Mouse (Mus musculus): ENCODE data around the gene Sgf29. TPM values are rescaled to one million over a fixed set of nuclear protein-coding genes. Genes with fewer than 3 reads are reported as not detected.
A peak's percentile ranks its signal among the peaks of the same experiment; 100 is the strongest.
"Not testable (repeated sequence)": the region's sequence is repeated elsewhere in the genome, so short reads cannot be mapped to it uniquely, and the experiment has no call there.

The Sgf29 gene
- polyA plus RNA-seq, 1 experiment from 2014 or later = 54.9 TPM

DNA sequence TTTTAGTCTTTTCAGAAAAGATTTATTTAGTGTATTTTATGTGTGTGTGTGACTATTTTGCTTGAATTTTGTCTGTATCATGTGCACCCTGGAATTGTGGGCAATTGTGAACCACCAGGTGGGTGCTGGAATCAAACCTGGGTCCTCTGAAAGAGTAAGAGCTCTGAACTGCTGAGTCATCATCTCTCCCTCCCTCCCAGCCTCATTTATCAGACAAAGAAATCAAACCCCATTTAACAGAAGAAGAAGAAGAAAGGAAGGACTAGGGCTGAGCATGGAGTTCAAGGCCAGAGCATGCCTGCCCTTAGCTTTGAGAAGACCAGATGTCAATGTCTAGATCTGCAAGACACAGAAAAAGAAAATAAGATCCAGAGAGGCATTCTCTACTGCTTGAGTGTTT, 13.7 kb upstream of the Sgf29 start:
- H3K27ac ChIP-seq (ENCODE audit: low read depth, low read length) = no peak overlapping the region
- no peak overlapping the region for H3K4me2 ChIP-seq (ENCODE audit: low read length)
- no peak overlapping the region for H3K4me3 ChIP-seq (ENCODE audit: low read length)
- no peaks in the 10 kb centered on the region for H3K4me1 ChIP-seq (ENCODE audit: control insufficient read depth, insufficient read depth, low read depth, low read length)
- no peaks in the 10 kb centered on the region for H3K27me3 ChIP-seq (replicated peaks; ENCODE audit: control insufficient read depth, insufficient read depth, low read length)
- no peaks in the 10 kb centered on the region for H3K9me3 ChIP-seq (ENCODE audit: control insufficient read depth, low read length)
- H3K36me3 ChIP-seq (ENCODE audit: control insufficient read depth, insufficient read depth, low read length) = no peaks in the 10 kb centered on the region
- no peak overlapping the region for H3K9ac ChIP-seq (ENCODE audit: low read depth, low read length)
- ATAC-seq = no peak

- Histone ChIP-seq H3K27me3 (replicated peaks; ENCODE audit: control insufficient read depth, insufficient read depth, low read length) (no peaks in the 10 kb centered on the region), H3K27ac (ENCODE audit: low read depth, low read length) (no peak overlapping the region), H3K9me3 (ENCODE audit: control insufficient read depth, low read length) (no peaks in the 10 kb centered on the region), H3K4me3 (ENCODE audit: low read length) (no peak overlapping the region), H3K9ac (ENCODE audit: low read depth, low read length) (no peak overlapping the region), H3K36me3 (ENCODE audit: control insufficient read depth, insufficient read depth, low read length) (no peaks in the 10 kb centered on the region), H3K4me1 (ENCODE audit: control insufficient read depth, insufficient read depth, low read depth, low read length) (no peaks in the 10 kb centered on the region), H3K4me2 (ENCODE audit: low read length) (no peak overlapping the region)
- WGBS = 20% methylated on average over 4 of the region's 4 CpGs
- ATAC-seq = no peak
These were observed 12.2 kb upstream of the Sgf29 start for GRCm38 (mm10) chr7:126636733-126637520.

DNA sequence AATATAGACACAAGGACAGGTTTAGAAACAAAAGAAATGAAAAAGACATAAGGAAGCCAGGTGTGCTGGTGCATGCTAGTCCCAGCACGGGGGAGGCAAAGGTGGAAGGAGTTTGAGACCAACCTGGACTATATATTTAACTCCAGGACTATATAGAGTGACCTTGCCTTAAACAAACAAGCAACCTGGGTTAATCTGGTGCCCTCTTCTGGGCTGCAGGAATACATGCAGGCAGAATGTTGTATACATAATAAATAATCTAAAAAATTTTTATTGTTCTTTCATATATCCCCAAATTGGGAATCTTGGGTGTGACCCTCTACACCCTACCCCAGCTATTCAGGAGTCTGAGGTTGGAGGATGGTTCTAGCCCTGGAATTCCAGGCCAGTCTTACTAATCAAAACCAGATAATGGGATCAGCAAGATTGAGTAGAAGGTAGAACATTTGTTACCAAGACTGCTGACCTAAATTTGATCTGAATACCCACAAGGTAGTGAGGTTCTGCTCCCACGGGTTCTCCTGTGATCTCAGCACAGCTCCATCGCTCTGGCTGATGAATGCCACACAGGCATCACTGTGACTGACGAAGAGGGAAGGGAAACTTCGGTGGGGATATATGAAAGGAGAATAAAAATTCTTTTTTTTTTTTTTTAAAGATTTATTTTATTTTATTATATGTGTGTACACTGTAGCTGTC, 6.4 kb upstream of the Sgf29 start:
- Histone ChIP-seq H3K27ac (ENCODE audit: low read depth, low read length) (no peak overlapping the region), H3K36me3 (ENCODE audit: control insufficient read depth, insufficient read depth, low read length) (no peaks in the 10 kb centered on the region), H3K4me3 (ENCODE audit: low read length) (no peak overlapping the region), H3K9ac (ENCODE audit: low read depth, low read length) (no peak overlapping the region), H3K4me2 (ENCODE audit: low read length) (no peak overlapping the region), H3K9me3 (ENCODE audit: control insufficient read depth, low read length) (no peaks in the 10 kb centered on the region), H3K27me3 (replicated peaks; ENCODE audit: control insufficient read depth, insufficient read depth, low read length) (no peaks in the 10 kb centered on the region), H3K4me1 (ENCODE audit: control insufficient read depth, insufficient read depth, low read depth, low read length) (no peaks in the 10 kb centered on the region)
- WGBS = 69% methylated on average over 5 of the region's 5 CpGs
- no peak for ATAC-seq

DNA sequence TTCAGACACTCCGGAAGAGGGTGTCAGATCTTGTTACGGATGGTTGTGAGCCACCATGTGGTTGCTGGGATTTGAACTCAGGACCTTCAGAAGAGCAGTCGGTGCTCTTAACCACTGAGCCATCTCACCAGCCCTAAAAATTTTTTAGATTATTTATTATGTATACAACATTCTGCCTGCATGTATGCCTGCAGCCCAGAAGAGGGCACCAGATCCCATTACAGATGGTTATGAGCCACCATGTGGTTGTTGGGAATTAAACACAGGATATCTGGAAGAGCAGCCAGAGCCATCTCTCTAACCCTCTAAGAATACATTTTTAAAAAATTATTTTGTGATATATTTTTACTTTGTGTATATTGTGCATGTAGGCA, 5.9 kb upstream of the Sgf29 start:
- not testable (repeated sequence) for H3K4me1 ChIP-seq (ENCODE audit: control insufficient read depth, insufficient read depth, low read depth, low read length); H3K27ac ChIP-seq (ENCODE audit: low read depth, low read length); H3K36me3 ChIP-seq (ENCODE audit: control insufficient read depth, insufficient read depth, low read length); H3K9me3 ChIP-seq (ENCODE audit: control insufficient read depth, low read length); ATAC-seq; H3K4me3 ChIP-seq (ENCODE audit: low read length); H3K9ac ChIP-seq (ENCODE audit: low read depth, low read length); H3K4me2 ChIP-seq (ENCODE audit: low read length); H3K27me3 ChIP-seq (replicated peaks; ENCODE audit: control insufficient read depth, insufficient read depth, low read length)
- WGBS = 79% methylated on average over 3 of the region's 3 CpGs

DNA sequence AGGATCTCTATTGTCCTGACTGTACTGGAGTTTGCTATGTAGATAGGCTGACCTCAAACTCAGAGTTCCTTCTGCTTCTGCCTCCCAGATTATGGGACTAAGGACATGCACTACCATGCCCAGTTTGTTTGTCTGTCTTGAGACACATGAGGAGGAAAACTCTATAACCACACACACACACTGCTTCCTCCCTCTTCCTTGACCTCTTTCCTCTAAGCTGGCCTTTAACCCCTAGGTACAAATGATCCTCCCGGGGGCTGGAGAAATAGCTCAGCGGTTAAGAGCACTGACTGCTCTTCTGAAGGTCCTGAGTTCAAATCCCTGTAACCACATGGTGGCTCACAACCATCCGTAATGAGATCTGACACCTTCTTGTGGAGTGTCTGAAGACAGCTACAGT, 4.8 kb upstream of the Sgf29 start:
- Histone ChIP-seq H3K27me3 (replicated peaks; ENCODE audit: control insufficient read depth, insufficient read depth, low read length) (no peaks in the 10 kb centered on the region), H3K4me1 (ENCODE audit: control insufficient read depth, insufficient read depth, low read depth, low read length) (peaks cover 4% of the 10 kb centered on the region; the same call in 1 of the 2 replicates), H3K27ac (ENCODE audit: low read depth, low read length) (no peak overlapping the region), H3K4me2 (ENCODE audit: low read length) (no peak overlapping the region), H3K9ac (ENCODE audit: low read depth, low read length) (no peak overlapping the region), H3K36me3 (ENCODE audit: control insufficient read depth, insufficient read depth, low read length) (no peaks in the 10 kb centered on the region), H3K9me3 (ENCODE audit: control insufficient read depth, low read length) (no peaks in the 10 kb centered on the region), H3K4me3 (ENCODE audit: low read length) (no peak overlapping the region)
- ATAC-seq = no peak
- WGBS = 74% methylated on average over 3 of the region's 3 CpGs

GRCm38 (mm10) chr7:126644914-126645313, 4.2 kb upstream of the Sgf29 start:
- no peaks in the 10 kb centered on the region for H3K36me3 ChIP-seq (ENCODE audit: control insufficient read depth, insufficient read depth, low read length)

DNA sequence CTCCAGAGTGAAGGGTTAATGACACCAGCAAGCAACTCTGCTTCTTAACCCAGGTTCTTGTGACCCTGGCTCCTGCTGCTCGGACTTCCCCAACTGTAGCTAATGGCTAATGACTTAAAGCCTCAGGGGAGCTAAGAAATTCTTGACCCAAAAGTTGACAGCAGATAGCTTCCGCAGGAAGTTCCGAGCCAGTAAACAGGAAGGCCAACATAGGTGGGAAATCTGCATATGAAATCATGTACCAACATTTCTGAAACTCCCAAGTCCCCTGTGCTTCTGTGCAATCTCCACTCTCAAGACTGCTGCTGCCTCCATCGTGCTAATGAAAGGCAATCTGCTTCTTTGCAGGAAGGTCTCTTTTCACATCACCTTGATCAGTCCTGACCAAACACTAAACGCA, 3.4 kb upstream of the Sgf29 start:
- Histone ChIP-seq H3K4me1 (ENCODE audit: control insufficient read depth, insufficient read depth, low read depth, low read length) (peaks cover 9% of the 10 kb centered on the region), H3K9ac (ENCODE audit: low read depth, low read length) (no peak overlapping the region), H3K36me3 (ENCODE audit: control insufficient read depth, insufficient read depth, low read length) (no peaks in the 10 kb centered on the region), H3K27me3 (replicated peaks; ENCODE audit: control insufficient read depth, insufficient read depth, low read length) (no peaks in the 10 kb centered on the region), H3K27ac (ENCODE audit: low read depth, low read length) (no peak overlapping the region), H3K4me2 (ENCODE audit: low read length) (no peak overlapping the region), H3K4me3 (ENCODE audit: low read length) (no peak overlapping the region), H3K9me3 (ENCODE audit: control insufficient read depth, low read length) (no peaks in the 10 kb centered on the region)
- no peak for ATAC-seq
- WGBS = 66% methylated on average over 5 of the region's 5 CpGs

More at GRCm38 (mm10) chr7:126644914-126645313, 4.2 kb upstream of the Sgf29 start:
- no peak overlapping the region for H3K4me2 ChIP-seq (ENCODE audit: low read length)
- peaks cover 6% of the 10 kb centered on the region for H3K4me1 ChIP-seq (ENCODE audit: control insufficient read depth, insufficient read depth, low read depth, low read length)
- no peak overlapping the region for H3K27ac ChIP-seq (ENCODE audit: low read depth, low read length)
- H3K4me3 ChIP-seq (ENCODE audit: low read length) = no peak overlapping the region
- no peaks in the 10 kb centered on the region for H3K27me3 ChIP-seq (replicated peaks; ENCODE audit: control insufficient read depth, insufficient read depth, low read length)
- no peak for ATAC-seq
- no peak overlapping the region for H3K9ac ChIP-seq (ENCODE audit: low read depth, low read length)
- no peaks in the 10 kb centered on the region for H3K9me3 ChIP-seq (ENCODE audit: control insufficient read depth, low read length)

- H3K27me3 ChIP-seq (replicated peaks; ENCODE audit: control insufficient read depth, insufficient read depth, low read length) = no peaks in the 10 kb centered on the region
- H3K9me3 ChIP-seq (ENCODE audit: control insufficient read depth, low read length) = no peaks in the 10 kb centered on the region
- H3K4me2 ChIP-seq (ENCODE audit: low read length) = peak overlapping the region; percentile 92
- WGBS = 81% methylated on average over 4 of the region's 4 CpGs
- H3K9ac ChIP-seq (ENCODE audit: low read depth, low read length) = peak overlapping the region; percentile 82; the same call in 1 of the 2 replicates
- H3K27ac ChIP-seq (ENCODE audit: low read depth, low read length) = peak overlapping the region; percentile 95; the same call in 1 of the 2 replicates
- H3K36me3 ChIP-seq (ENCODE audit: control insufficient read depth, insufficient read depth, low read length) = no peaks in the 10 kb centered on the region
- no peak for ATAC-seq
- H3K4me1 ChIP-seq (ENCODE audit: control insufficient read depth, insufficient read depth, low read depth, low read length) = peaks cover 9% of the 10 kb centered on the region
- peak overlapping the region; percentile 73 for H3K4me3 ChIP-seq (ENCODE audit: low read length)
These were observed 623 bp upstream of the Sgf29 start for GRCm38 (mm10) chr7:126648486-126648885.

- no peak overlapping the region for H3K4me3 ChIP-seq (ENCODE audit: low read length)
- H3K4me1 ChIP-seq (ENCODE audit: control insufficient read depth, insufficient read depth, low read depth, low read length) = peaks cover 9% of the 10 kb centered on the region
- H3K9me3 ChIP-seq (ENCODE audit: control insufficient read depth, low read length) = no peaks in the 10 kb centered on the region
- WGBS = 94% methylated on average over 2 of the region's 2 CpGs
- no peak overlapping the region for H3K9ac ChIP-seq (ENCODE audit: low read depth, low read length)
- H3K27ac ChIP-seq (ENCODE audit: low read depth, low read length) = no peak overlapping the region
- no peaks in the 10 kb centered on the region for H3K36me3 ChIP-seq (ENCODE audit: control insufficient read depth, insufficient read depth, low read length)
- no peak overlapping the region for H3K4me2 ChIP-seq (ENCODE audit: low read length)
- H3K27me3 ChIP-seq (replicated peaks; ENCODE audit: control insufficient read depth, insufficient read depth, low read length) = no peaks in the 10 kb centered on the region
- no peak for ATAC-seq
These were observed 1.7 kb downstream of the Sgf29 start for GRCm38 (mm10) chr7:126650852-126651251.

All from hindbrain, embryonic 16.5 days (tissue).